Mouse (Mus musculus) midbrain, postnatal 0 days (tissue): ENCODE measurements around the gene Chn2. TPM values are rescaled to one million over a fixed set of nuclear protein-coding genes. Genes with fewer than 3 reads are reported as not detected.

Experiments
- ATAC-seq: fragments of 200-750 bp; cut with Nextera tagmentation; 2 replicates; pipeline ENCODE4 v1.8.0; 2017; ENCODE audit warnings: moderate number of reproducible peaks, mild to moderate bottlenecking, moderate TSS enrichment, moderate library complexity; ENCODE audit not compliant: low FRiP score
- DNase-seq: peaks from one replicate; pipeline ENCODE4 v3.0.0-alpha.2; 2015; ENCODE audit warnings: low spot score
- H3K27ac ChIP-seq: fragments of 300-500 bp; sonication (generic); 2 replicates; pipeline ENCODE4 v1.5.1; 2014; ENCODE audit warnings: low read depth, mild to moderate bottlenecking, low read length, mixed read lengths
- H3K27me3 ChIP-seq: fragments of 300-500 bp; sonication (generic); 2 replicates; pipeline ENCODE4 v1.6.1; 2014; ENCODE audit warnings: low read length, control low read depth, mixed read lengths; ENCODE audit not compliant: insufficient read depth
- H3K36me3 ChIP-seq: fragments of 300-500 bp; sonication (generic); 2 replicates; pipeline ENCODE4 v1.6.1; 2014; ENCODE audit warnings: low read length, control low read depth, mixed read lengths; ENCODE audit not compliant: insufficient read depth
- H3K4me1 ChIP-seq: fragments of 300-500 bp; sonication (generic); 2 replicates; pipeline ENCODE4 v1.6.1; 2014; ENCODE audit warnings: mild to moderate bottlenecking, control low read depth, antibody characterized with exemption, low read length, mixed read lengths; ENCODE audit not compliant: insufficient read depth
- H3K4me2 ChIP-seq: fragments of 300-500 bp; sonication (generic); 2 replicates; pipeline ENCODE4 v1.6.1; 2014; ENCODE audit warnings: low read depth, mild to moderate bottlenecking, low read length, mixed read lengths; ENCODE audit not compliant: poor library complexity, severe bottlenecking
- H3K4me3 ChIP-seq: fragments of 300-500 bp; sonication (generic); 2 replicates; pipeline ENCODE4 v1.5.1; 2014; ENCODE audit warnings: low read depth, mild to moderate bottlenecking, low read length, moderate library complexity
- H3K9ac ChIP-seq: fragments of 300-500 bp; sonication (generic); replicated peaks from 2 replicates; pipeline ENCODE4 v1.6.1; 2014; ENCODE audit warnings: mild to moderate bottlenecking, low read length, moderate library complexity, mixed read lengths; ENCODE audit not compliant: poor library complexity, severe bottlenecking
- H3K9me3 ChIP-seq: fragments of 300-500 bp; sonication (generic); 2 replicates; pipeline ENCODE4 v1.6.1; 2016; ENCODE audit warnings: low read length, control low read depth
- CTCF ChIP-seq: IDR thresholded peaks from 2 replicates; pipeline ENCODE4 v1.5.1; 2016; ENCODE audit warnings: antibody characterized with exemption, mild to moderate bottlenecking
- WGBS: fragments of 180-500 bp; shearing (Covaris S2); extraction: QIAGEN DNeasy Blood & Tissue Kit; methylation state at CpG from one replicate; pipeline ENCODE4 v1.1.7; 2014; 5-methylcytosine and 5-hydroxymethylcytosine counted together
- polyA plus RNA-seq: library from polyadenylated mRNA; unstranded; fragments of >200 nt; fragmentation: Nextera tagmentation; extraction: Ambion mirVana; gene quantifications from 2 replicates; pipeline ENCODE4 v1.2.1, GENCODE M21; 2015
- total RNA-seq: library from RNA; depleted of rRNA; stranded (reverse); fragments of >200 nt; gene quantifications from 2 replicates; pipeline ENCODE4 v1.2.3, GENCODE M21; 2014; rRNA removed

Chn2 gene
- total and polyA plus RNA-seq, 2 experiments from 2014 or later, result 21.4 to 36.4 TPM

GRCm38 (mm10) chr6:54333652-54334396 lies 294.5 kb downstream of the Chn2 start:
- Histone ChIP-seq H3K4me2 (no peak overlapping the region), H3K9me3 (no peaks in the 10 kb centered on the region), H3K36me3 (no peaks in the 10 kb centered on the region), H3K27ac (no peak overlapping the region), H3K4me3 (no peak overlapping the region), H3K9ac (no peak overlapping the region), H3K27me3 (peaks cover 10% of the 10 kb centered on the region), H3K4me1 (no peaks in the 10 kb centered on the region)
- WGBS, result 36% methylated on average over 9 of the region's 9 CpGs
- DNase-seq, result no peak
- TF ChIP-seq CTCF, result no peak
- no peak for ATAC-seq

- no peaks in the 10 kb centered on the region for H3K4me1 ChIP-seq
- WGBS, result 78% methylated on average over 6 of the region's 6 CpGs
- no peak for DNase-seq
These were observed 298.0 kb downstream of the Chn2 start for GRCm38 (mm10) chr6:54337321-54337720.

GRCm38 (mm10) chr6:54341133-54341532 lies 301.8 kb downstream of the Chn2 start:
- no peak overlapping the region for H3K27ac ChIP-seq
- no peaks in the 10 kb centered on the region for H3K27me3 ChIP-seq
- ATAC-seq, result no peak
- no peak overlapping the region for H3K4me2 ChIP-seq
- DNase-seq, result no peak
- no peak for TF ChIP-seq CTCF
- 94% methylated on average over 5 of the region's 5 CpGs for WGBS
- H3K36me3 ChIP-seq, result no peaks in the 10 kb centered on the region
- no peaks in the 10 kb centered on the region for H3K9me3 ChIP-seq
- H3K4me1 ChIP-seq, result no peaks in the 10 kb centered on the region
- H3K9ac ChIP-seq, result no peak overlapping the region
- no peak overlapping the region for H3K4me3 ChIP-seq

More at GRCm38 (mm10) chr6:54337321-54337720, 298.0 kb downstream of the Chn2 start:
- H3K9me3 ChIP-seq, result no peaks in the 10 kb centered on the region
- H3K4me2 ChIP-seq, result no peak overlapping the region
- no peak for ATAC-seq
- no peak overlapping the region for H3K27ac ChIP-seq
- no peak overlapping the region for H3K4me3 ChIP-seq
- H3K27me3 ChIP-seq, result 0 out of 2 replicates have a peak, but pooled peaks cover 3% of the 10 kb centered on the region
- no peaks in the 10 kb centered on the region for H3K36me3 ChIP-seq
- no peak for TF ChIP-seq CTCF
- no peak overlapping the region for H3K9ac ChIP-seq

GRCm38 (mm10) chr6:54342223-54342622 lies 302.9 kb downstream of the Chn2 start:
- Histone ChIP-seq H3K9me3 (no peaks in the 10 kb centered on the region), H3K27ac (no peak overlapping the region), H3K4me1 (no peaks in the 10 kb centered on the region), H3K27me3 (no peaks in the 10 kb centered on the region), H3K4me2 (no peak overlapping the region), H3K4me3 (no peak overlapping the region), H3K9ac (no peak overlapping the region), H3K36me3 (no peaks in the 10 kb centered on the region)
- DNase-seq (no peak), ATAC-seq (no peak)
- 83% methylated on average over 10 of the region's 10 CpGs for WGBS
- TF ChIP-seq CTCF, result no peak

Other genes starting within 250 kb of the Chn2 start
- 48.4 and 55.6 TPM in 2 replicates for gene Tril, start 218.7 kb upstream of the Chn2 start, total RNA-seq
- gene Tril, start 218.7 kb upstream of the Chn2 start, polyA plus RNA-seq, result 25.9 and 26.7 TPM in 2 replicates
- not detected in 2 replicates for gene Cpvl, start 60.9 kb upstream of the Chn2 start, total RNA-seq
- 0.10 TPM in 1 of 2 replicates, not detected in the other for gene Cpvl, start 60.9 kb upstream of the Chn2 start, polyA plus RNA-seq